Mouse (Mus musculus) MEL (cell line): ENCODE data around the gene Lrfn5. TPM values are rescaled to one million over a fixed set of nuclear protein-coding genes. Genes with fewer than 3 reads are reported as not detected.

Experiments used
- DNase-seq: peaks from one replicate; pipeline ENCODE4 v3.0.0; 2011; ENCODE audit warnings: low read depth, low spot score
- H3K27ac ChIP-seq: 2 replicates; pipeline ENCODE4 v1.5.1; 2012; ENCODE audit warnings: low read depth, mild to moderate bottlenecking, control low read depth, low read length, moderate library complexity; ENCODE audit not compliant: control insufficient read depth
- H3K27me3 ChIP-seq, 2 experiments: fragments of 150-350 bp in 1 of 2; sonication (generic) in 1 of 2; 2 replicates each; pipeline ENCODE4 v1.6.1; 2012; ENCODE audit warnings: low read length in 2 of 2, mild to moderate bottlenecking in 2 of 2, improper control_type of control experiment in 1 of 2, moderate library complexity in 1 of 2; ENCODE audit not compliant: insufficient read depth in 2 of 2, control insufficient read depth in 1 of 2
- H3K36me3 ChIP-seq, 2 experiments: 2 replicates each; pipeline ENCODE4 v1.6.1; 2012 to 2014; ENCODE audit warnings: low read length in 2 of 2, improper control_type of control experiment in 1 of 2, inconsistent platforms in 1 of 2, mild to moderate bottlenecking in 1 of 2; ENCODE audit not compliant: insufficient read depth in 2 of 2, control insufficient read depth in 1 of 2
- H3K4me1 ChIP-seq, 2 experiments: fragments of 150-350 bp in 1 of 2; sonication (generic) in 1 of 2; 2 replicates each; pipeline ENCODE4 v1.6.1; 2012; ENCODE audit warnings: low read length in 2 of 2, improper control_type of control experiment in 1 of 2, mild to moderate bottlenecking in 1 of 2; ENCODE audit not compliant: insufficient read depth in 2 of 2, control insufficient read depth in 1 of 2
- H3K4me3 ChIP-seq, 2 experiments: fragments of 150-350 bp in 1 of 2; sonication (generic) in 1 of 2; 2 replicates each; pipeline ENCODE4 v1.5.1; 2012; ENCODE audit warnings: low read depth in 2 of 2, low read length in 2 of 2, mild to moderate bottlenecking in 2 of 2, moderate library complexity in 2 of 2, control low read depth in 1 of 2, improper control_type of control experiment in 1 of 2; ENCODE audit not compliant: control insufficient read depth in 1 of 2, insufficient read depth in 1 of 2
- H3K79me2 ChIP-seq: 2 replicates; pipeline ENCODE4 v1.6.1; 2012; ENCODE audit warnings: mild to moderate bottlenecking, low read length, moderate library complexity; ENCODE audit not compliant: control insufficient read depth, poor library complexity, insufficient read depth
- H3K9ac ChIP-seq: 2 replicates; pipeline ENCODE4 v1.6.1; 2012; ENCODE audit warnings: low read depth, mild to moderate bottlenecking, control low read depth, low read length, moderate library complexity; ENCODE audit not compliant: control insufficient read depth, poor library complexity, severe bottlenecking
- H3K9me3 ChIP-seq: fragments of 150-350 bp; sonication (generic); replicated peaks from 2 replicates; pipeline ENCODE4 v1.6.1; 2012; ENCODE audit warnings: mild to moderate bottlenecking, low read length, improper control_type of control experiment, moderate library complexity; ENCODE audit not compliant: insufficient read depth
- BHLHE40 ChIP-seq: IDR thresholded peaks from 2 replicates; pipeline ENCODE4 v1.6.1; 2012; ENCODE audit warnings: low read depth, mild to moderate bottlenecking, inconsistent platforms, low read length, improper control_type of control experiment, borderline replicate concordance
- CHD1 ChIP-seq: IDR thresholded peaks from 2 replicates; pipeline ENCODE4 v1.6.1; 2012; ENCODE audit warnings: low read depth, mild to moderate bottlenecking, inconsistent platforms, low read length, improper control_type of control experiment
- CTCF ChIP-seq, 3 experiments: IDR thresholded peaks in 2 of 3; conservative IDR thresholded peaks in 1 of 3; 2 replicates each; pipeline ENCODE4 v1.5.1; 2011 to 2012; ENCODE audit warnings: low read length in 3 of 3, low read depth in 2 of 3, mild to moderate bottlenecking in 2 of 3, improper control_type of control experiment in 1 of 3, inconsistent platforms in 1 of 3, mixed read lengths in 1 of 3, moderate library complexity in 1 of 3; ENCODE audit not compliant: control insufficient read depth in 1 of 3, insufficient read depth in 1 of 3, poor library complexity in 1 of 3, severe bottlenecking in 1 of 3
- ELF1 ChIP-seq: IDR thresholded peaks from 2 replicates; pipeline ENCODE4 v1.6.1; 2014; ENCODE audit warnings: low read depth, mild to moderate bottlenecking, inconsistent platforms, low read length, improper control_type of control experiment, moderate library complexity
- KAT2A ChIP-seq: conservative IDR thresholded peaks from 2 replicates; pipeline ENCODE4 v1.6.1; 2012; ENCODE audit warnings: low read depth, low read length, improper control_type of control experiment, inconsistent platforms
- MAFK ChIP-seq: IDR thresholded peaks from 2 replicates; pipeline ENCODE4 v1.6.1; 2011; ENCODE audit warnings: low read depth, mild to moderate bottlenecking, low read length, improper control_type of control experiment, borderline replicate concordance
- MAX ChIP-seq: IDR thresholded peaks from 2 replicates; pipeline ENCODE4 v1.6.1; 2011; ENCODE audit warnings: low read length, improper control_type of control experiment
- MAZ ChIP-seq: IDR thresholded peaks from 2 replicates; pipeline ENCODE4 v1.6.1; 2012; ENCODE audit warnings: low read depth, mild to moderate bottlenecking, inconsistent platforms, low read length, improper control_type of control experiment
- MYB ChIP-seq: IDR thresholded peaks from 2 replicates; pipeline ENCODE4 v1.6.1; 2011; ENCODE audit warnings: mild to moderate bottlenecking, low read depth, low read length, improper control_type of control experiment
- MYC ChIP-seq: IDR thresholded peaks from 2 replicates; pipeline ENCODE4 v1.6.1; 2011; ENCODE audit warnings: low read depth, mild to moderate bottlenecking, low read length, improper control_type of control experiment, moderate library complexity
- NELFE ChIP-seq: IDR thresholded peaks from 2 replicates; pipeline ENCODE4 v1.6.1; 2011; ENCODE audit warnings: low read depth, low read length, improper control_type of control experiment
- NRF1 ChIP-seq: IDR thresholded peaks from 2 replicates; pipeline ENCODE4 v1.6.1; 2014; ENCODE audit warnings: low read depth, mild to moderate bottlenecking, inconsistent platforms, low read length, improper control_type of control experiment, moderate library complexity; ENCODE audit not compliant: poor library complexity, insufficient read depth, severe bottlenecking
- POLR2A ChIP-seq, 2 experiments: IDR thresholded peaks; 2 replicates each; pipeline ENCODE4 v1.6.1; 2011 to 2012; ENCODE audit warnings: low read length in 2 of 2, mild to moderate bottlenecking in 2 of 2, control low read depth in 1 of 2, improper control_type of control experiment in 1 of 2, low read depth in 1 of 2, moderate library complexity in 1 of 2; ENCODE audit not compliant: control insufficient read depth in 1 of 2, insufficient read depth in 1 of 2, poor library complexity in 1 of 2
- SIN3A ChIP-seq: IDR thresholded peaks from 2 replicates; pipeline ENCODE4 v1.6.1; 2012; ENCODE audit warnings: low read length, improper control_type of control experiment, inconsistent platforms
- ZKSCAN1 ChIP-seq: IDR thresholded peaks from 2 replicates; pipeline ENCODE4 v1.6.1; 2012; ENCODE audit warnings: low read depth, mild to moderate bottlenecking, inconsistent platforms, low read length, improper control_type of control experiment, moderate library complexity
- polyA plus RNA-seq, 2 experiments: library from polyadenylated mRNA; stranded (reverse) in 1 of 2; unstranded in 1 of 2; fragments of >175 nt in 1 of 2; fragments of >200 nt in 1 of 2; gene quantifications; 2 replicates each; pipeline versions ENCODE4 v1.2.1 to v1.2.4; 2012; ENCODE audit warnings: low replicate concordance in 2 of 2, low read depth in 1 of 2; ENCODE audit not compliant: insufficient read length in 2 of 2, insufficient read depth in 1 of 2, missing spikeins in 1 of 2
- total RNA-seq: library from RNA; depleted of rRNA; stranded (reverse); fragments of 300-350 nt; gene quantifications from 2 replicates; pipeline ENCODE4 v1.2.3, GENCODE M21; 2012; rRNA removed

Gene Lrfn5
- total RNA-seq (not detected in 2 replicates), polyA plus RNA-seq (not detected)

DNA sequence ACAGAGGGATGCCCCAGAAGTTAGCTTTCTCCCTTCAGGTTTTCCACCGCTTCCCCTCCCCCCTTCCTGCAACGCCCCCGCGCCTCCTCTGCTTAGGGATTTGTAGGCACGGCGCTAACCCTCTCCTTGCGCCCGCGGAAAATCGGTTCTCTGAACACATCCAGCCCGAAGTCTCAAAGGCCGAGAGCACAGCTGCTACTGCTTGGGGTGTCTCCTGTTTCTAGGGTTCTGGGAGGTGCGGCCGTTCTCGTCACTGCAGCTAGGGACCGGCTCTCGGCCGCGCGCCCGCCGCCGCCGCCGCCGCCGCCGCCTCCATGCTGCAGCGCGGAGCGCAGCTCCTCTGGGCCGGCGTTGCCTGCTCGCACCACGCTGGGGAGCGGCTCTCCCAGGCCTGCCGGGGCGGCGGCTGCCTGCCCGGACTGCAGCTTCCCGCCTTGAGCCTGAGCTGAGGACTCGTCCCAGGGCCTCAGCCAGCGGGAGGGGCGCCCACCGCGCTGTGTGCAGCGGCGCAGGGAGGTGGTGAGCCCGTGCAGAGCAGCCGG, at the start of gene Lrfn5:
TSS of gene Lrfn5 (plus strand) at position 322 of the 542 bp plus-strand sequence.
- no peaks in the 10 kb centered on the region for H3K27me3 ChIP-seq
- no peaks in the 10 kb centered on the region for H3K9me3 ChIP-seq
- H3K9ac ChIP-seq, result no peak within 1 kb of the TSS

DNA sequence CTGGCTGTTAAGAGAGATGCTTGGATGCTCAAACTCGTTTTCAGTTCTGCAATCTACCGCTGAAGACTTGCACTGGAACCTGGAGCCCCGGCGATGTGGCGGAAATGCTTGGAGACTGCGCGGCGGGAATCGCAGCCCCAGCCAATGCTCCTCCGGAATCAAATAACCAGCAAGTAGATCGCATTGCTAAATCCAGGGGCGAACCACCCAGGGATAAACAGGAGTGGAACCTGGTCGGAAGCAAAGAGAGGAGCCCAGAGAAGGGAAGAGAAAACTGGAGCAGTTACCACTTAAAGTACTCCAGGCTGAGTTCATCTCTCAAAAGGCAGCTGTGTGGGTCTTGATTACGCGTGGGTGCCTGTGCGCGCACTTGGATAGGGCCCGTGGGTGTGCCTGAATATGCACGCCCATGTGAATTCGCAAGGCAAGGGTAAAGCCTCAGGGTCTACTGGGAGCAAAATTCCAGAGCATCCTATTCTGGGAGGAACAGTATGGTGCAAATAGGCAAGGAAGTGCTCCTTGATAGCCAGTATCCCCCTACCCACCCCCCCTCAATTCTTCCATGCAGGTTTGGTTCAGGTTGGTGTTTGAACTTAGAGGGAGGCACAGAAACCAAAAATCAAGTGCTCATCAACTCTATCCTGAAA, 1.3 kb upstream of the Lrfn5 start:
- no peak for DNase-seq
- H3K36me3 ChIP-seq, result no peaks in the 10 kb centered on the region
- no peaks in the 10 kb centered on the region for H3K9me3 ChIP-seq
- no peaks in the 10 kb centered on the region for H3K4me1 ChIP-seq
- TF ChIP-seq ELF1, result no peak
- TF ChIP-seq MYC, result no peak
- no peak for TF ChIP-seq KAT2A
- TF ChIP-seq CHD1, result no peak
- TF ChIP-seq NELFE, result no peak
- no peak for TF ChIP-seq SIN3A
- no peak for TF ChIP-seq NRF1
- TF ChIP-seq MAX, result no peak
- TF ChIP-seq MAFK, result no peak
- H3K27me3 ChIP-seq, result no peaks in the 10 kb centered on the region
- no peak overlapping the region for H3K9ac ChIP-seq
- no peak overlapping the region for H3K27ac ChIP-seq
- no peaks in the 10 kb centered on the region for H3K79me2 ChIP-seq
- H3K4me3 ChIP-seq, result no peak overlapping the region

More for the DNA sequence above, at the start of gene Lrfn5:
- no peak within 1 kb of the TSS for H3K27ac ChIP-seq
- no peaks in the 10 kb centered on the region for H3K36me3 ChIP-seq
- H3K4me1 ChIP-seq, result no peaks in the 10 kb centered on the region
- no peak for DNase-seq
- H3K4me3 ChIP-seq, result no peak within 1 kb of the TSS
- no peak for TF ChIP-seq BHLHE40
- no peak for TF ChIP-seq ZKSCAN1
- TF ChIP-seq KAT2A, result no peak
- no peak for TF ChIP-seq MAZ
- no peak for TF ChIP-seq CTCF (IDR thresholded peaks at IDR 0.05 in 2 of 3, conservative IDR thresholded peaks at IDR 0.05 in 1 of 3; ENCODE audit: control insufficient read depth in 1 of 3, insufficient read depth in 1 of 3, low read depth in 2 of 3, low read length in 3 of 3, poor library complexity in 1 of 3, severe bottlenecking in 1 of 3)
- no peak for TF ChIP-seq CHD1
- no peak for TF ChIP-seq POLR2A (IDR thresholded peaks at IDR 0.05; ENCODE audit: control insufficient read depth in 1 of 2, insufficient read depth in 1 of 2, low read depth in 1 of 2, low read length in 2 of 2, poor library complexity in 1 of 2)
- no peak for TF ChIP-seq MYC
- no peak for TF ChIP-seq MYB
- no peaks in the 10 kb centered on the region for H3K79me2 ChIP-seq
